Mouse (Mus musculus) brain, embryonic 18.5 days (tissue): Measurements from ENCODE around the gene Enc1.

ENCODE experiments used
- DNase-seq: peaks from one replicate; pipeline ENCODE4 v3.0.0-alpha.2; 2012; ENCODE audit warnings: low read depth, low spot score

Enc1 gene

GRCm38 (mm10) chr13:97225130-97225529 lies 15.8 kb upstream of the Enc1 start:
- DNase-seq: no peak

GRCm38 (mm10) chr13:97227795-97228194 lies 13.1 kb upstream of the Enc1 start:
- DNase-seq: no peak

GRCm38 (mm10) chr13:97230101-97230500 lies 10.8 kb upstream of the Enc1 start:
- no peak for DNase-seq

GRCm38 (mm10) chr13:97233092-97233491 lies 7.8 kb upstream of the Enc1 start:
- no peak for DNase-seq

GRCm38 (mm10) chr13:97234785-97235417 lies 6.0 kb upstream of the Enc1 start:
- no peak for DNase-seq

- DNase-seq: no peak
These were observed 5.0 kb upstream of the Enc1 start for GRCm38 (mm10) chr13:97235911-97236310.

GRCm38 (mm10) chr13:97237700-97238099 lies 3.2 kb upstream of the Enc1 start:
- DNase-seq: no peak

- no peak for DNase-seq
These were observed 2.5 kb upstream of the Enc1 start for GRCm38 (mm10) chr13:97238181-97238981.

- DNase-seq: no peak
These were observed 1.3 kb upstream of the Enc1 start for GRCm38 (mm10) chr13:97239343-97240180.

- DNase-seq: no peak
These were observed 483 bp upstream of the Enc1 start for GRCm38 (mm10) chr13:97240279-97240964.

- DNase-seq: no peak
These were observed 929 bp downstream of the Enc1 start for GRCm38 (mm10) chr13:97241787-97242280.

- DNase-seq: no peak
These were observed 1.8 kb downstream of the Enc1 start for GRCm38 (mm10) chr13:97242716-97243115.

- DNase-seq: no peak
These were observed 3.2 kb downstream of the Enc1 start for GRCm38 (mm10) chr13:97243962-97244711.

- no peak for DNase-seq
These were observed 3.8 kb downstream of the Enc1 start for GRCm38 (mm10) chr13:97244712-97245105.

GRCm38 (mm10) chr13:97245157-97245556 lies 4.3 kb downstream of the Enc1 start:
- no peak for DNase-seq

GRCm38 (mm10) chr13:97246217-97246616 lies 5.3 kb downstream of the Enc1 start:
- no peak for DNase-seq

- DNase-seq: no peak
These were observed 6.8 kb downstream of the Enc1 start for GRCm38 (mm10) chr13:97247754-97248153.

- DNase-seq: no peak
These were observed 8.2 kb downstream of the Enc1 start for GRCm38 (mm10) chr13:97249051-97249461.

GRCm38 (mm10) chr13:97249507-97250078 lies 8.7 kb downstream of the Enc1 start:
- DNase-seq: no peak

- no peak for DNase-seq
These were observed 9.2 kb downstream of the Enc1 start for GRCm38 (mm10) chr13:97250148-97250547.
